Mouse (Mus musculus): ENCODE data around the gene 4930524J08Rik. TPM values are rescaled to one million over a fixed set of nuclear protein-coding genes. Genes with fewer than 3 reads are reported as not detected.

The 4930524J08Rik gene
- total RNA-seq, 2 experiments from 2014 or later: 3.5 to 5.7 TPM

DNA sequence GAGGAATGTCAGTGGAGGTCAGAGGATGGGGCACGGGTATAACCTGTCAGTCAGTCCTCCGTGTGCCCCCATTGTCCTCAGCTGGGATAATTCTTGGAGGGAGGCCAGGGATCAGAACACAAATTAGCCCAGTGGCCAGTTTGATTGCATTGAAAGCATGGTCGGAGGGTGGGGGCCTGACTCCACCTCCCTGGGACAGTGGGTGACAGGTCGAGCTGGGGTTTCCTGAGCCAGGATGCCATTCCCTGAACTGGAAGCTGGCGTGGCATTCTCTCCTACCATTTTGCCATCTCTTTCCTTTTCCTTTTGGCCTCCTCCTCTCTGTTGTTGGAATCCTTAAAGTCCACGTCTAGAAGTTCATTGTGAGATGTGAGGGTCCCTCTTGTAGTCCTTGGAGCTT is 27.0 kb downstream of the 4930524J08Rik start:
- DNase-seq: no peak

- DNase-seq: no peak
Observed at GRCm38 (mm10) chr5:100006324-100007039, 27.6 kb downstream of the 4930524J08Rik start.

DNA sequence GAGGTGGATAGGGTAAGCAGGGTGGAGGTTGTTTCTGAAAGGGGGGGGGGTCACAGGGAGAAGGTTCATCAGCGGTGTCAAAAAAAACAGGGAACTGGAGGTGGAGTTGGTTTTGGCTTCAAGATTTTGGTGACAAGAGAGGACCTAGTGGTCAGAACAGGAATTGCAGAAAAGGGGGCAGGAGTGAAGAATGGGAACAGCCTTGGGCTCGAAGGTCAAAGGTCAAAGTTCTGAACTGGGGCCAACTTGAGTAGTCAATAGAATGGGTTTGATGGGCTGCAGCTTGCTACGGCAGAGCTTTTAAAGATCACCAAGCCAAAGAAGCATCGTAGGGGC is 28.1 kb downstream of the 4930524J08Rik start:
- no peak for DNase-seq

DNA sequence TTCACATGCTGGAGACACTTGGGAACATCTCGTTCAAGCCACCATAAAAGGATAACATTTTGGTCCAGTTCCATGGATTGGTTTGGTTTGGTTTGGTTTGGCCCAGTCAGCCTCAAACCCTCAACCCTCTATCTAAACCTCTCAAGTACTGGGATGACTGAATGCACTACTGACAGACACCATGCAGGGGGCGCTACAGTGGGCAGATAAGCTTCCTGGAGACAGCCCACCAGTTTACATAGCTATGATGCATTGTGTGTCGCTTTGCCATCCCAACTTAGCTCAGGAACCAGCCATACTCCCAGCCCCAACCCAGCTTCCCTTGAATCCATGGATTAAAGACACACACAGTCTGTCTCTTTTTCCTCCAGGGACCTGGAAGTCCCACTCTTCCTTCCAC is 29.6 kb downstream of the 4930524J08Rik start:
- no peak for DNase-seq

GRCm38 (mm10) chr5:100012599-100012998 is 33.7 kb downstream of the 4930524J08Rik start:
- DNase-seq: peak; percentile 26

DNA sequence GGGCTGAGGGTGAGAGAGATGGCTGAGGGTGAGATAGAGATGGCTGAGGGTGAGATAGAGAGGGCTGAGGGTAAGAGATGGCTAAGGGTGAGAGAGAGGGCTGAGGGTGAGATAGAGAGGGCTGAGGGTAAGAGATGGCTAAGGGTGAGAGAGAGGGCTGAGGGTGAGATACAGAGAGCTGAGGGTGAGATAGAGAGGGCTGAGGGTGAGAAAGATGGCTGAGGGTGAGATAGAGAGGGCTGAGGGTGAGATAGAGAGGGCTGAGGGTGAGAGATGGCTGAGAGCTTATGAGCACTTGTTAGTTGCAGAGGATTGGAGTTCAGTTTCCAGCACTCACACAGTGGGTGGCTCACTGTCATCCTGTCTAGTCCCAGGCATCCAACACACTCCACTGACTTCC is 41.2 kb downstream of the 4930524J08Rik start:
- DNase-seq: no peak

- DNase-seq: peak; percentile 35
Observed at GRCm38 (mm10) chr5:100024403-100024802, 45.5 kb downstream of the 4930524J08Rik start.

GRCm38 (mm10) chr5:100024868-100025267 is 46.0 kb downstream of the 4930524J08Rik start:
- no peak for DNase-seq

Other genes starting within 250 kb of the 4930524J08Rik start
- gene Rasgef1b, start 250.0 kb upstream of the 4930524J08Rik start, total RNA-seq (2021): 10 to 100 TPM; 20.4 to 22.4 TPM
- gene Vamp9, start 72.8 kb upstream of the 4930524J08Rik start, total RNA-seq (2021): under 1 TPM in 1 of 2 experiments, not detected in 1; 0.56 TPM
- 100 to 1,000 TPM; 239 to 258 TPM for gene Hnrnpd, start 123 bp upstream of the 4930524J08Rik start, total RNA-seq (2021)
- gene Hnrnpdl, start 60.6 kb downstream of the 4930524J08Rik start, total RNA-seq (2021): 100 to 1,000 TPM; 145 to 148 TPM
- gene Enoph1, start 60.9 kb downstream of the 4930524J08Rik start, total RNA-seq (2021): 10 to 100 TPM; 13.8 to 14.3 TPM
- gene Tmem150c, start 180.7 kb downstream of the 4930524J08Rik start, total RNA-seq (2021): 1 to 10 TPM; 3.7 to 4.7 TPM

Measured in heart, postnatal 4 days (tissue).